Mouse (Mus musculus) layer of hippocampus, adult 11-12 months (tissue): Measurements from ENCODE around the gene Ppfia4.

Experiments
- DNase-seq: peaks from one replicate; pipeline ENCODE4 v3.0.0; 2022; ENCODE audit warnings: low spot score

Gene Ppfia4

GRCm38 (mm10) chr1:134298636-134299411, 33.9 kb downstream of the Ppfia4 start:
- no peak for DNase-seq

DNA sequence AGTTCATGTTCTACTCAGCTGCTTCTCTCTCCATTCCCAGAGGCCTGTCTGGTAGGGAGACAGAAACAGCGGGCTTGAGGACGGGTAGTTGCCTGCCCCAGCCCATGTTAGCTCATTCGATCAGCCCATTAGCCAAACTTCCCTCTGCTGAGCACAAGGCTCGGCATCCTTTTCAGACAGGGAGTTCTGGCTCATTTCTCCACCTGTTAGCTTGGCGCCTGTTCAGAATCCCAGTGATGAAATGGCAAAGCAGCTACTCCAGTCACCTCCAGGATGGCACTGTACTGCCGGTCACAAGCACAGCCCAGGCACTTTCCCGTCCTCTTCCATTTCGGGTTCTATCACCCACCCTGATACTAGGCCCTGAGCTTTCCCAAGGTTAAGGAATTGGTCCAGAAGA, 35.5 kb downstream of the Ppfia4 start:
- DNase-seq: peak; percentile 69

DNA sequence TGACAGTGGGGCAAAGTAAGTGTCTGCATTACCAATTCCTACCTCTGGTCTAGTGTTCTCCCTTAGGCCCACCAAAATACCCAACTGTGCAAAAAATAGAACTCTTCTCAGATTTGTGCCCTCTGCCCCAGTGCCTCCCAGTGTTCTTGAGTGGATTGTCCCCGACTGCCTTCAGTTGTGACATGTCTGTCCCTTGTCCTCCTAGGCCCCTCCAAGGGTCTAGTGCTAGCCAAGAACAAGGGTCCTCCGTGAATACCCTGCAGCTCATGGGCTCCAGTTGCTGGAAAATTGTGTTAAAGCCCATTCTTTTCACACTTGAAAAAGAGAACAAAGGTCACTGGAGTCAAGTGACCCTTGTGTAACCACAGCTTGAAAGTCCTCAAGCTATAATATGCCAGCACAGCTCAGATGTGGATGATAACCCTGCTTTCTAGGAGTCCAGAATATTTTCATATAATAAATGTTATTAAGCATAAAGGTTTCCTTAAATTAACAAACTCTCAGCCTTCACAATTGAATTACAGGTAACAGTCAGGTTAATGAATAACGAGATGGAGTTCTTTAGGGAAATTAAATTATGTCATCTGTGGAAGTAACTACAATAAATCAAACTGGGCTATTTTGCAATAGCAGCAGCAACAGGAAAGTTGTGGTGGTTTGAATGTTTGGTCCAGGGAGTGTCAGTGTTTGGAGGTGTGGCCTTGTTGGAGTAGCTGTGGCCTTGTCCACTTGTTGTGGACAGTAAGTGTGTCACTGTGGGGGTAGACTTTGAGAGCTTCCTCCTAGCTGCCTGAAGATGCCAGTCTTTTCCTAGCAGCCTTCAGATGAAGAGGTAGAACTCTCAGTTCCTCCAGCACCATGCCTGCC, 38.8 kb downstream of the Ppfia4 start:
- no peak for DNase-seq

- no peak for DNase-seq
Measured at GRCm38 (mm10) chr1:134293276-134293675, 39.5 kb downstream of the Ppfia4 start.

DNA sequence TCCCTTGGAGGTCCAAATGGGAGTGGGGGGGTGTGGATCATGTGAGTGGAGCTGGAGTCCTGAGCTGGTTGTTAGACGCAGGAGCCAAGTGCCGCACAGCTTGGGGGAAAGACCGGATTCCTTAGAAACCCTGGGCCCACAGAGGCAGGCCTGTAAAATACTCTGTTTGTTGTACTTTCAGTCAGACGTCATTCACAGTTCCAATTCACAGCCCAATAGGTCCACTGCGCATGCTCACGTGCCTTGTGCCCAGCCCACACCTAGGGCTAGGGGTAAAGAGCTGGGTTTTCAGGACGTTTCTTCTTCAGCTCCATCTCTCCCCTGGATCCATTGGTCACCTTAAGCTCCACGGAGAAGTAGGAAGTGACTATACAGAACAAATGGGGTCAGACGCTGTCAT, 40.1 kb downstream of the Ppfia4 start:
- no peak for DNase-seq

- no peak for DNase-seq
Measured at GRCm38 (mm10) chr1:134292073-134292472, 40.7 kb downstream of the Ppfia4 start.

DNA sequence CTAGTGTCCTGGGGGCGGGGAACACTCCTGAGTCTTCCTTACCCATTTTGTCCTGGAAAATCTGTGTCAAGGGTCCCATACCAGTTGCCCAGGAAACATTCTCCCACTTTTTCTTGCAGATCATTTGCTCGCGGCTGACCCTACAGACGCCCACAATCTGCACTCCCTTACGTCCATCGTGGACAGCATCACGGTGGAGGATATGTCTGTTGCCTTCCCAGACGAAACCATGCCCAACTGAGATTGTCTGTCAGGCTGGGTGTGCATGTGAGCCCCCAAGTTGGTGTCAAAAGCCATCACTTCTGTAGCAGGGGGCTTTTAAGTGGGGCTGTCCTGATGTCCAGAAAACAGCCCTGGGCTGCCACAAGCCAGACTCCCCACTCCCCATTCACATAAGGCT, 41.2 kb downstream of the Ppfia4 start:
- no peak for DNase-seq

DNA sequence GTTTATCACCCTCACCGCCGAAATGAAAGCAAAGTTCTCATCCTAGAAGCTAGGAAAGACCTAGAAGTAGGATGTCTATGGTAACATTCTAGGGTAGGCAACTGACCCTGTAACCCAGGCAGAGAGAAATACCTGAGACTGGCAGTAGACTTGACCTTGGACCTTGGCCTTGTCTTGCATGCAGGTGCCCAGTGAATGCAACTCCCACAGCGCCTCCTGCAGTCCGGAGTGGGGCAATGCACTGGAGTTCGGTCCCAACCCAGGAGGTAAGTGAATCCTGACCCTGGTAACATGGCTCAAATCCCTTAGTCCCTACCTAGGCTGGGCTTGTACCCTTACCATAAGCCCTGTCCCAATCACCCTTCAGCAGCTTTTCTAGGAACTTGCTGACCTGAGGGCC, 41.8 kb downstream of the Ppfia4 start:
- DNase-seq: no peak

- no peak for DNase-seq
Measured at GRCm38 (mm10) chr1:134290300-134290699, 42.4 kb downstream of the Ppfia4 start.

DNA sequence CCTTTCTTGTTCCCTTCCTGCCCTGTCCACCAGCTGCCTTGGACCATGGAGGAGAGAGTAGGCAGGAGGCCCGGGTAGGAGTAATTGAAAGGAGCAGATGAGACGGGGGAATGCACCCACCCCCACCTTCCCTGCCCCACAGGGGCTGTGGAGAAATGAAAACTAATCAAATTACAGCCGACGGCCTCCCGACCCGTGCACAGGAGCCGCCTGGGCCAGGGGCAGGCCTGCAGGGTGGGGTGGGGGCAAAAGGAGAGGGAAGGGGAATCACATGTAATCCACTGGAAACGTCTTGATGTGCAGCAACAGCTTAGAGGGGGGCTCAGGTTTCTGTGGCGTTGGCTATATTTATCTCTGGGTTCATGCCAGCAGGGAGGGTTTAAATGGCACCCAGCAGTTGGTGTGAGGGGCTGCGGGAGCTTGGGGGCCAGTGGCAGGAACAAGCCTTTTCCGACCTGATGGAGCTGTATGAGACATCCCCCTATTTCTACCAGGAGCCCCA, 43.1 kb downstream of the Ppfia4 start, which contains the start of gene Myog:
Myog (plus strand) TSS at position 392 of the 502 bp plus-strand sequence.
- no peak for DNase-seq

DNA sequence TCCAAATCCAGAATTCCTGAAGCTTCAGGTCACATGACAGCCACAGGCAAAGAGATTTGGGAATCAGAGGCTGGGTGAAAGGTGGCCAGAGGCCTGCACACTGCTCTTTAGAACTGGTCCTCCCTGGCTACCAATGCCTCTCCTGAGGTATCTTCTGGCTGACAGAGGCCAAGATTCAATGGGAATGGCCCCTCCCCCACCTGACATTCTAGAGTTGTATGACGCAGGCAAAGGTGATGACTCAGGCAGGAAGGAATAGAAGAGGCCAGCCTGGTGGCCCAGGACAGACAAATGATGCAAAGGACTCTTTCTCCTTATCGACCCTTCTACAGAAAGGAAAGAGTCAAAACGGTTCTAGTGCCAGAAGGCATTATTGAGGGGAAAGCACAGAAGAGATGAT, 44.5 kb downstream of the Ppfia4 start:
- DNase-seq: no peak

DNA sequence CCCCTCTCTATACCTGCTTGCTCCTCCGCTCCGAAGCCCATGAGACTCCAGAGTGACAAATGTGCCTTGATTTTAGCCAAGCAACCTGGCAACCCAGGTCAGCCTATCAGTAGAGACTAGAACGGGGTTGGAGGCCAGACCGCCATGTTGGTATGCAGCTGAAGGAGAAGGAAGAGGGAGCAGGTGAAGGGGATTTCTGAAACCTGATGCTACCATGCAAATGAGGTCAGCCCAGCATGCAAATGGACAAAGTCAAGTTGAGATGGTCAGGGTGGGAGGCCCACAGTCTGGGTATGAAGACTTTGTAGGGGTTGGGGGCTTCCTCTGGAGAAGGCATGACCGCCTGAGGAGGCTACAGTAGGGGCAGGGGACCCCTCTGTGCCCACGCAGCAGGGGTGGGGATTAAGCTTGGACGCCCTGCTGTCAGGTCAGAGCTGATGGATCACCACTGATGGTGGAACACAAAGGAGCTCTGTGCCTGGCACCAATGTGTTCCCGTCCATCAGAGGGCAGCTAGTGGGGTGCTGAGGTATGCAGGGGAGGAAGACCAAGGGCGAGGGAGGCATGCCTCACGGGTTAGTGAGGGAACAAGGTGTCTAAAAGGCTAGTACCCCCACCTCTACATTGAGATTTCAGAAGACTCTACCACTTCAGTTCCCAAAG, 47.1 kb downstream of the Ppfia4 start:
- no peak for DNase-seq

- DNase-seq: no peak
Measured at GRCm38 (mm10) chr1:134283108-134283507, 49.6 kb downstream of the Ppfia4 start.

DNA sequence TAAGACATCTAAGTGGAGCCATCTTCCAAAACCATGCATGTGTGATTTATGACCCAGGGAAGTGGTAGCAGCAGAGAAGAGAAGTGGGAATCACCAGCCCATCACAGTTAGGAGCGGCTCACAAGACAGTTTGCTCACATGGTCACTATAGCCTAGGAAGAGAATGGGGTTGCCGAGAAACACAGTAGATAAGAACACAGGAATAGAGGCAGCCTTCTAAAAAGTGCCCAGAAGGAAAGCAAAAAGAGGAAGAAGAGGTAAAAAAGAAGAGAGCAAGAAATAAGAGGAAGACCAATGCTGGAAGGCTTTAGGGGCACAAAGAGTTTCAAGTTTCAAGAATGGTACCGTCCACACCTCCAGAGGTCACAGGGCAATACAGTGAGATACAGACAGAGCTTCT, 50.4 kb downstream of the Ppfia4 start:
- no peak for DNase-seq

DNA sequence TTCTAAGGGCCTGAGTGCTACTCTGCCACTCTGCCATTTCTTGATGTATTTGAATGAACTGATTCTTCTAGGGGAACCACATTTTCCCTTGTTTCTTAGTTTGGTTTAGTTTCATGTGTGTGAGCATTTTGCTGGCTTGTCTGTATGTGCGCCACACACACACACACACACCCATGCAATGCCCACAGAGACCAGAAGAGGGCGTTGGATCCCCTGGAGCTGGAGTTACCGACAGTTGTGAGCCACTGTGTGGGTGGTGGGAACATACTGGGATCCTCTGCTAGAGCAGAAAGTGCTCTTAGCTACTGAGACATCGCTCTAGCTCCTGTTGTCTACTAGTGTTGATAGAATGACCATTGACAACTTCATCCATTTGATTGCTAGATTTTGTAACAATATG, 51.2 kb downstream of the Ppfia4 start:
- no peak for DNase-seq

DNA sequence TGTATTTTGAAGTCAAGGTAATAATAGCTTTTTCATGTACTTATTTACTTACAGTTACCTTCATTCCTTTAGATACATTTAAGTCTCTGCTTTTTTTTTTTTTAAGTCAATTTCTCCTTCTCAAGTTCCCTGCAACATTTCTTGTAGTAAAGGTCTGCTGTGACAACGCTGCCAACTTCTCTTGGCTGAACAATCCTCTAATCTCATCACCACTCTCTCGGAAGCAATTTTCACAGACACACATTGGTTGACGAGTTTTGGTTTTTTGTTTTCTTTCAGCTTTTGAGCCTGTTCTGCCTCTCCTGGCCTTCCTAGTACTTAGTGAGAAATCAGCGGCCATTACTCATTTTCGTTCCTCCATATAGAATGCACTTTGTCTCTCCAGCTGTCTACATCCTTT, 52.6 kb downstream of the Ppfia4 start:
- no peak for DNase-seq

DNA sequence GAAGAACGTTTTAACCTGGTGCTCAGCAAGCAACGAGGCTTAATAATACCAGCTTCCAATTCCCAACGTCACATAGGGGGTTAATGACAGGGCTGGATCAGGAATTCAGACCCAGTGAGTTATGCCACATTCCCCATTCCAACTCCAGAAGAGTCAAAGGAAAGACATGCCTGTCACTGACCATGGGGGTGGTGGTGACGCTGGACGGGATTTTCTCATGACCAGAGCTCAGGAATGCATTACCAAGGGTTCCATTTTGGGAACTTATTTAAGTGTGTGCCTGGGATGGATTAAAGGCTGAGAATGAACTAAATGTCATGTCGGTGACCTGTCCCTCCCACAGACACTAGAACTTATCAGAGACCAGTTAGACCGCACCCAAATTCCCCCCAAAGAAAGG, 55.9 kb downstream of the Ppfia4 start:
- no peak for DNase-seq

DNA sequence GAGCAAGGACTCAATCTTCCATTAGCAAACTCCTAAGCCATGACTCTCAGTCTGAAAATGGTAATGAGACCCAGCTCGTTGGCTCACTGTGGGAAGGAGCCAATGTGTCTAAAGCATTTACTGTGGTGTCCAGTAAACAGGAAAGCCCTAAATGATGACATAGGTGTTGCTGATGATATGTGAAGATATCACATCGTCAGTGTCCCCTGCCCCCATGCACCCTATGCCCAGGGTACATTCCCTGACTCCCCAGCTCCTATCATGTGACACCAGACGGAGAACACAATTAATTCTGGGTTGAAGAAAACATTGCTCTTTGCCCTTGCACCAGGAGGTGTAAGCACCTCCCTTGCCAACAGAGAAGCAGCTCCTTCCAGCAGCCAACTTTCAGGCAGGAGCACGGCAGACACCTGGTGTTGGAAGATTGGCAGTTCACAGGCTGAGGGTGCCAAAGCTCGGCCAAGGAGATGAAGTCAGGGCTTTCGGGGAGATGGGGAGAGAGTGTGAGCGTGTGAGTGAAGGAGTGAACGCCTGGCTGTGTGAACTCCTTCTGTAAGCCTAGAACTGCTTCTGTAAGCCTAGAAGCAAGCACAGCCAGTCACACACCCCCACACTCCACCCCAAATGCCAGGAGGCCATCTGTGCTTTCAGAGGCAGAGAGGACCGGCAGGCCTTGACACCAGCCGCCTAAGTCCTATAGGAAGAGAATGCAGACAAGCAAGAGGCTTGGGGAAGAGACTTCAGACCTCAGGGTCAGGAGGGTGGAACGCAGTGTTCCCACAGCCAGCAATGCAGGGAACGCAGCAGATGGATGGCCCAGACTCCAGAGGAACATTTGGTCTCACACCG, 56.9 kb downstream of the Ppfia4 start:
- DNase-seq: peak; percentile 56

DNA sequence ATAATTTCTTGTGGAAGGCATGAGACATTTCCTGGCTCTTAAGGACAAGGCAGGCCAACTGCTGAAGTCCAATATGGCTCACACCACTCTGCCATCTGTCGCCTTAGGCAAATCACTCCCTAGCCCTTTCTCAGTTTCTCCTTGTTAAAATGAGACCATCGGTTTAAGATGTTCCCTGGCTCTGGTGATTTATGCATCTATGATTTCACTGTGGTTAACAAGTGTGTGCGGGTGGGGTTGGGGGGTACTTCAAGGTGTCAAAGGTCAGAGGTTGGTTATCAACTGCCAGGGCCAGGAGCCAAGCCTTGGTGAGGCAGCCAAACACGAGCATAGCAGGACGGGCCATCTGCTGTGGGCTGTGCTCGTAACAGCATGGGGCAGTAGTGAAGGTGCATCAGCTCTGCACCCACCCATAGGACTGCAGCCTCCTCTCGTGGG, 58.2 kb downstream of the Ppfia4 start:
- no peak for DNase-seq

GRCm38 (mm10) chr1:134273493-134274395, 59.0 kb downstream of the Ppfia4 start:
- no peak for DNase-seq
